Mouse (Mus musculus) E14TG2a.4 (cell line): ENCODE measurements at regions not wholly inside any gene's neighbourhood (a gene's known extent, or its start where the extent isn't known, plus 50 kb on each side); places are given as distances from the start of the nearest gene placed in this dataset.
"Not testable (repeated sequence)": the region's sequence is repeated elsewhere in the genome, so short reads cannot be mapped to it uniquely, and the experiment has no call there.

Source experiments
- H3K27me3 ChIP-seq: 2 replicates; pipeline ENCODE4 v1.6.1; 2014; ENCODE audit warnings: low read length, control low read depth; ENCODE audit not compliant: insufficient read depth
- H3K36me3 ChIP-seq: 2 replicates; pipeline ENCODE4 v1.6.1; 2014; ENCODE audit warnings: low read length, control low read depth; ENCODE audit not compliant: insufficient read depth
- H3K4me1 ChIP-seq: replicated peaks from 2 replicates; pipeline ENCODE4 v1.6.1; 2014; ENCODE audit warnings: low read depth, low read length, control low read depth
- H3K4me3 ChIP-seq: replicated peaks from 2 replicates; pipeline ENCODE4 v1.5.1; 2014; ENCODE audit warnings: mild to moderate bottlenecking, low read length
- H3K9me3 ChIP-seq: 2 replicates; pipeline ENCODE4 v1.6.1; 2014; ENCODE audit warnings: low read length, control low read depth
- CTCF ChIP-seq: conservative IDR thresholded peaks from 2 replicates; pipeline ENCODE4 v1.5.1; 2014; ENCODE audit warnings: low read length
- NANOG ChIP-seq: IDR thresholded peaks from 2 replicates; pipeline ENCODE4 v1.6.1; 2014; ENCODE audit warnings: borderline replicate concordance, low read length, mixed read lengths
- POU5F1 ChIP-seq: IDR thresholded peaks from 2 replicates; pipeline ENCODE4 v1.6.1; 2014; ENCODE audit warnings: low read length, borderline replicate concordance

- no peaks in the 10 kb centered on the region; the same call in 1 of the 2 replicates for H3K27me3 ChIP-seq
- no peaks in the 10 kb centered on the region for H3K9me3 ChIP-seq
- H3K4me1 ChIP-seq, result no peaks in the 10 kb centered on the region
- no peak overlapping the region for H3K4me3 ChIP-seq
- H3K36me3 ChIP-seq, result no peaks in the 10 kb centered on the region
- TF ChIP-seq POU5F1 (no peak), CTCF (no peak), NANOG (no peak)
Measured at GRCm38 (mm10) chr9:48059549-48060165, 102.2 kb upstream of the Nxpe4 start.

- no peaks in the 10 kb centered on the region for H3K36me3 ChIP-seq
- TF ChIP-seq NANOG, result no peak
- TF ChIP-seq POU5F1, result no peak
- TF ChIP-seq CTCF, result no peak
- H3K27me3 ChIP-seq, result no peaks in the 10 kb centered on the region
- no peaks in the 10 kb centered on the region for H3K9me3 ChIP-seq
- no peak overlapping the region for H3K4me3 ChIP-seq
- no peaks in the 10 kb centered on the region for H3K4me1 ChIP-seq
Measured at GRCm38 (mm10) chr9:48060996-48061395, 100.8 kb upstream of the Nxpe4 start.

DNA sequence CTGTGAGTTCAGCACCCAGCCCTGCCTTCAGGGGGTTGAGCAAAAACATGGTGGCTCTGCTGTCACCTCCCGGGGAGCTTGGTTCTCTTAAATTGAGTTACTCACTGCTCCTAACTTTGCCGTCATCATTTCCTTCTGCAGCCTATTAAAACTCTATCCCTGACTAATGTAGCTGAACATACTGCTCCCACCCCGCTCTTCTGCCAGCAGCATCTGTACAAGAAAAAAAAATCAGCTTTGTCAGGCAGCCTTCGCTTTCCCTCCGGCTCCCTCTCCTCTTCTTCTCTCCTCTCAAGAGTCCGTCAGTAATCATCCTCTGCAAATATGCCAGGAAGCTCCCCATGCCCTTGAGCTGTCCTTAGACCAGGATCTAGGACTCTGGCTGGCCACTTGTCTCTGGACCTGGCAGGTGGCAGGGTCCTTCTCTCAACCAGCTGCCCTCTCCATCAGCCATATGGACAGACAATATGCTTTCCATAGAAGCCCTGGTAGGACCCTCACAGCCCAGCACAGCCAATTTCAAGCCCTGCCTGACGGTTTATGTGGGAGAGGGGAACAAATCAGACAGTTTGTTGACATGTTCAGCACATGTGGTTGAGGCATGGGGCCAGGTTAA is 95.0 kb upstream of the Nxpe4 start:
- Histone ChIP-seq H3K9me3 (no peaks in the 10 kb centered on the region), H3K4me1 (no peaks in the 10 kb centered on the region), H3K36me3 (no peaks in the 10 kb centered on the region), H3K27me3 (no peaks in the 10 kb centered on the region), H3K4me3 (no peak overlapping the region)
- TF ChIP-seq CTCF (no peak), NANOG (no peak), POU5F1 (no peak)

DNA sequence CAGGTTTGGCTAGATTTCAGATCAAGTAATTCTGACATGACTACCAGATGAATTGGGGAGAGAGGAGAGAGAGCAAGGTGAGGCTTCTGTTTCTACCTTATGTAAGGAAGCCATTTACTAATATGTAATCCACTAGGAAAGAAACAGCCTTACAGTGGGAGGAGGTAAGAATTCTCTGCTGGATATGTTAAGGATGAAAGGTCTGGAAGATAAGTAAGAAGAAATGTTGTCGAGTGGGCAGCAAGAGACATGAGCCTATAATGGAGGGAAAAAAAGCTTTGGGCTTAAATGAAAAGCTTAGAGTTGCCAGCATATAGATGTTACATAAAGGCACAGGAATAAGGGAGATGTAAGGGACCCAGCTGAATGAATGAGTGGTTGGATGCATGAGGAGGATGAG is 89.2 kb upstream of the Nxpe4 start:
- Histone ChIP-seq H3K27me3 (0 out of 2 replicates have a peak, but pooled peaks cover 3% of the 10 kb centered on the region), H3K36me3 (no peaks in the 10 kb centered on the region), H3K4me3 (no peak overlapping the region), H3K4me1 (peaks cover 3% of the 10 kb centered on the region; the same call in 1 of the 2 replicates), H3K9me3 (peaks cover 3% of the 10 kb centered on the region)
- TF ChIP-seq CTCF (no peak), NANOG (no peak), POU5F1 (no peak)

DNA sequence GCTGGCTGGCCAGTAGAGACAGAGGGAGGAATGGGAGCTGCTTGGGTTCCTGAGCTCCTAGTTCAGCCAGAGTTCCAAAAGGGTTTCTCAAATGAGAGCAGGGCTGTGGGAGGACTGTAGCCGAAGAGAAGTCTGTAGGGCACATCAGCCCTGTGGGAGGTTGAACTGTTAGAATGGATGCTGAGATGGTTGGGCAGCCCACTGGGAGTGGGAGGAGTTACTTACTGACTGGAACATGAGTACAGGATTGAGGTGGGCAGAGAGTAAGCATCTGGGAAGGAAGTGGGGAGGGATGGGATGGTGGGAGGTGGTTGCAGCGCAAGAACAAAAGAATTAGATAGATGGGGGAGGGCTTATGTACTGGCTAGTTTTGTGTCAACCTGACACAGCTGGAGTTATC is 88.7 kb upstream of the Nxpe4 start:
- TF ChIP-seq POU5F1 (no peak), NANOG (no peak), CTCF (no peak)
- Histone ChIP-seq H3K4me1 (peaks cover 3% of the 10 kb centered on the region; the same call in 1 of the 2 replicates), H3K4me3 (no peak overlapping the region), H3K27me3 (0 out of 2 replicates have a peak, but pooled peaks cover 3% of the 10 kb centered on the region), H3K36me3 (no peaks in the 10 kb centered on the region), H3K9me3 (peaks cover 3% of the 10 kb centered on the region)

DNA sequence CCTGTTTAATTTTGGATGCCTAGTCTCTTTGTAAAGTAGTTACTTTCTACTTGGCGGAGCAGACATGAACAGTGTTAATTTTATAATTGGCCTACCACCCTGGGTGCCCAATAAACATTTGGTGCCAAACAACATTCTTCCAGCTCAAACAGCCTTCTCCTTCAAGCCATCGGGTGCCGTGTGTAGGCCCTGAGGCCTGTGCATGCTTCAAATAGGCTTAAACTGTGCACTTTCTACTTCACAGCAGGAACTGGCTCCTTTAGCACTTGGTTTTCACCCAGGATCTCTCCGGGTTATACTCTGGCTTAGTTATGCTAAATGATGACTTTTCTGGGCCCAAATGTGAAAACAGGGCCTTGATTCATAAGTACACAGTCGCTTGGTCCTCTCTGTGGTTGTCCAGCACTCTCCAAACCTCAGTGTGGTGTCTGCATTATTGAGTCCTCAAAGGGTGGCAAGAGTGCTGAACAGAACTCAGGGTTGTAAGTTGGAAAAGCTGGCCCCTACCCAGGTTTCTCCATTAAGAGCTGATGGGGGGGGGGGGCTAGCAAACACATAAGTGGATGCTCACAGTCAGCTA is 86.1 kb upstream of the Nxpe4 start:
- TF ChIP-seq CTCF (no peak), POU5F1 (no peak), NANOG (no peak)
- peaks cover 3% of the 10 kb centered on the region; the same call in 1 of the 2 replicates for H3K4me1 ChIP-seq

DNA sequence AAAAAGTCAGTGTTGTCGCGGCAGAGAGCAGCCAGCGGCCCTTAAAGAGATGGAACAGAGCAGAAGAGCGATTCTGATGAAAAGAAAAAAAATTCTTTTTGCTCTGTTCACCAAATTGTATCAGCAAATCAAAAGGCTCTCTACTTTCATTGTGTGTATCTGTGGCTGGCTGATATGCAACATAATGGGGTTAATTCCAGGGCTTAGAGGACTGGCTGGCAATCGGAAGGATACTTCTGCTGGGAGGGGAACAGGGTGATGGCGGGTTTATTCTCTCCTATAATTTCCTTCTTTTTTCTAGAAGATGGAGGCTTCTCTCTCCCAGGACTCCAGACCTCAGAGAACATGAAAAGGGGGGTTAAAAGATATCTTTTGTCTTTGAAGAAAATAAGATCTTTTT is 79.4 kb upstream of the Nxpe4 start:
- no peaks in the 10 kb centered on the region for H3K36me3 ChIP-seq

More for the DNA sequence above, 86.1 kb upstream of the Nxpe4 start:
- Histone ChIP-seq H3K36me3 (no peaks in the 10 kb centered on the region), H3K4me3 (no peak overlapping the region), H3K27me3 (peaks cover 5% of the 10 kb centered on the region; the same call in 1 of the 2 replicates), H3K9me3 (peaks cover 9% of the 10 kb centered on the region)

GRCm38 (mm10) chr9:48084196-48084595 is 77.6 kb upstream of the Nxpe4 start:
- not testable (repeated sequence) for H3K4me3 ChIP-seq, H3K36me3 ChIP-seq, H3K9me3 ChIP-seq
- Histone ChIP-seq H3K27me3 (peaks cover 19% of the 10 kb centered on the region), H3K4me1 (peaks cover 19% of the 10 kb centered on the region)

More for the DNA sequence above, 79.4 kb upstream of the Nxpe4 start:
- TF ChIP-seq NANOG (no peak), POU5F1 (no peak), CTCF (no peak)
- Histone ChIP-seq H3K9me3 (peaks cover 6% of the 10 kb centered on the region), H3K27me3 (peaks cover 12% of the 10 kb centered on the region), H3K4me3 (no peak overlapping the region), H3K4me1 (peaks cover 19% of the 10 kb centered on the region)

GRCm38 (mm10) chr9:48089661-48090060 is 72.2 kb upstream of the Nxpe4 start:
- no peaks in the 10 kb centered on the region for H3K9me3 ChIP-seq

More at GRCm38 (mm10) chr9:48089661-48090060, 72.2 kb upstream of the Nxpe4 start:
- H3K4me3 ChIP-seq, result no peak overlapping the region
- no peaks in the 10 kb centered on the region for H3K36me3 ChIP-seq
- H3K27me3 ChIP-seq, result peaks cover 7% of the 10 kb centered on the region
- TF ChIP-seq CTCF, result no peak
- TF ChIP-seq POU5F1, result no peak
- no peak for TF ChIP-seq NANOG
- no peaks in the 10 kb centered on the region for H3K4me1 ChIP-seq
